Mouse (Mus musculus) megakaryocyte, embryonic 14.5 days (primary cell): ENCODE measurements at regions not wholly inside any gene's neighbourhood (a gene's known extent, or its start where the extent isn't known, plus 50 kb on each side); places are given as distances from the start of the nearest gene placed in this dataset.

Source experiments
- H3K27me3 ChIP-seq: replicated peaks from 2 replicates; pipeline ENCODE3; 2012; ENCODE audit warnings: inconsistent platforms
- H3K36me3 ChIP-seq: replicated peaks from 2 replicates; pipeline ENCODE3; 2012; ENCODE audit warnings: low read length, inconsistent platforms, mixed read lengths
- H3K4me1 ChIP-seq: 2 replicates; pipeline ENCODE4 v1.6.1; 2012; ENCODE audit warnings: inconsistent platforms
- H3K4me3 ChIP-seq: replicated peaks from 2 replicates; pipeline ENCODE3; 2012; ENCODE audit warnings: moderate library complexity, mild to moderate bottlenecking, inconsistent platforms
- H3K9me3 ChIP-seq: 2 replicates; pipeline ENCODE4 v1.6.1; 2012; ENCODE audit warnings: inconsistent platforms
- FLI1 ChIP-seq: IDR thresholded peaks from 2 replicates; pipeline ENCODE4 v1.6.1; 2012; ENCODE audit warnings: low read length, inconsistent platforms, mixed read lengths
- GATA1 ChIP-seq: IDR thresholded peaks from 3 replicates; pipeline ENCODE4 v1.6.1; 2012; ENCODE audit warnings: mixed read lengths, low read length, inconsistent platforms, borderline replicate concordance

DNA sequence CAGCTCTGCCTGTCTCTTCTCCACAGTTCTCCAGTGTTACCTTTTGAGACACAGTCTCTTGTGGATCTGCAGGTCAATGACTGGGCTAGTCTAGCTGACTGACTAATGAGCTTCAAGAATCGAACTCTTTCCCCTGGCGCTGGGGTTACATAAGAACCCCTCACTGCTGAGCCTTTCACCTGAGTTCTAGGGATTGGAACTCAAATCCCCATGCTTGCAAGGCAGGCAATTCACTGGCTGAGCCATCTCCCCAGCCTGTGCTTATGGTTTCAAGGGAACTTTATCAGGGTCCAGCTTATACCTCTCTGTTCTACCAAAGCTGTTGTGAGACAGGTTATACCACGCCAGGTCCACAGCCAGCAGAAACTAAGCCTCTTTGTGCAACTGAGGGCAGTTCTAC is 69.7 kb upstream of the Armc2 start:
- H3K4me1 ChIP-seq, result peaks cover 54% of the 10 kb centered on the region
- H3K4me3 ChIP-seq, result no peak overlapping the region
- TF ChIP-seq FLI1 (no peak), GATA1 (no peak)

DNA sequence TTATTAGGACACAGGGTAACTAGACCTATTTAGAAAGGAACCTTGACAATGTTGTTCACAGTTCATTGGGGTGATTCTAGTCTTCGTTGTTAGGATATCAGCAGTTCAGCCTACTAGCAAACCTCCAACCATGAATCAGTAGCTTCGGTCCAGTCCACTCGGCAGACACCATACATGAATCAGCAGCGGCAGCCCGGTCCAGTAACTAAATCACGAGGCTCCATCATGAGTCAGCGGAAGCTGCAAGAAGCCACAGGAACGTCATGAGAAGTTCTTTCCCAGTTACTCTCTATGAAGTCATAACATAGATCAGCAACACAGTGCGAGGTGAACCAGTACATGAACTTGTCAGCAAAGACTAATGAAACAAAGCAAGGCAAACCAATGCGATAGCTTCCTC is 68.4 kb upstream of the Armc2 start:
- peak overlapping the region; percentile 44 for H3K4me3 ChIP-seq
- H3K9me3 ChIP-seq, result peaks cover 23% of the 10 kb centered on the region
- H3K36me3 ChIP-seq, result peaks cover 17% of the 10 kb centered on the region
- TF ChIP-seq FLI1, result no peak
- no peak for TF ChIP-seq GATA1
- H3K4me1 ChIP-seq, result peaks cover 54% of the 10 kb centered on the region
- no peaks in the 10 kb centered on the region for H3K27me3 ChIP-seq

More for the DNA sequence above, 69.7 kb upstream of the Armc2 start:
- peaks cover 17% of the 10 kb centered on the region for H3K36me3 ChIP-seq
- peaks cover 23% of the 10 kb centered on the region for H3K9me3 ChIP-seq
- no peaks in the 10 kb centered on the region for H3K27me3 ChIP-seq

DNA sequence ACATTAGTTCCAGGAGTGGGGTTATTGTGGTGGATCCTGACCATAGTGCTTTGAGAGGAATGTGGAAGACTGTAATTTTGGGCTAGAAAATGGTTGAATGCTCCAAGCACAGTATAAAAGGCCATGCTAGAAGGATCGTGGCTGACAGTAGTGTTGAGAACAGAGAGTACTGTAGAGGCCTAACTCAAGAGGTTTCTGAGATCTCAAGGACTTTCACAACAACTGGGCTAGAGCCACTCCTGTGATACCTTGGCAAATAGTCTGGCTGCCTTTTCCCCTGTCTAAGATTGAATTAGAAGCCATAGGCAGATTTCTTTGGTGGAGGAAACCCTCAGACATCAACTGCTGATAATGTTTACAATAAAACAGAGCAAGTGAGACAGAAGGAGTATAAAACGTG is 67.1 kb upstream of the Armc2 start:
- H3K4me1 ChIP-seq, result peaks cover 47% of the 10 kb centered on the region
- peaks cover 23% of the 10 kb centered on the region for H3K9me3 ChIP-seq
- no peak for TF ChIP-seq FLI1
- no peak for TF ChIP-seq GATA1
- H3K36me3 ChIP-seq, result peaks cover 15% of the 10 kb centered on the region
- H3K27me3 ChIP-seq, result no peaks in the 10 kb centered on the region
- H3K4me3 ChIP-seq, result no peak overlapping the region

DNA sequence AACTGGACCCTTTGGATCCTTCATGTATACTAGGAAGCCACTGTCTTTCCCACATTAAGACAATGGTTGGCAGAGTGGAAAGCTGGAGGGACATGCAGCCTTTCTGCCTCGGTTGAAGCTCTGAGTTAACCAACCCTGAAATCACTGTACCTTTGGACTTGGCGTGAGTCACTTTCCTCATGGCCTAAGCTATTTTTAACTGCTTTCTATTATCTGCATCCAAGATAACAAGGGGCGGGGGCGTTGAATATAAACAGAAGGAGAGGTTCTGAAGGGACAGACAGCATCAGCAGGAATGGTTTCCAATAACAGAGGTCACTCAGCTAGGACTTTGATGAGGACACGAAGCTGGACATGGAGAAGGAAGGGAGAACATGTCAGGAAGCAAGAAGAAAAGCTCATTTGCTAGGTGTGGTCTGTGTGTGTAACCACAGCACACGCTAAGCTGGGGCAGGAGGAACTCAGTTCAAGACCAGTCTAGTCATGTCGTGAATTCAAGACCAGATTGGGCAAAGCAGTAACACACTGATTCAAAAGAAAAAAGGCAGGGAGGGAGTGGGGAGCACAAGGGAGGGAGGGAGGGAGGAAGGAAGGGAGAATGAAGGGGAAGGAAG is 64.1 kb upstream of the Armc2 start:
- no peak overlapping the region for H3K4me3 ChIP-seq
- H3K4me1 ChIP-seq, result peaks cover 27% of the 10 kb centered on the region
- H3K9me3 ChIP-seq, result peaks cover 22% of the 10 kb centered on the region
- H3K27me3 ChIP-seq, result no peaks in the 10 kb centered on the region
- TF ChIP-seq FLI1 (no peak), GATA1 (no peak)
- peaks cover 15% of the 10 kb centered on the region for H3K36me3 ChIP-seq

DNA sequence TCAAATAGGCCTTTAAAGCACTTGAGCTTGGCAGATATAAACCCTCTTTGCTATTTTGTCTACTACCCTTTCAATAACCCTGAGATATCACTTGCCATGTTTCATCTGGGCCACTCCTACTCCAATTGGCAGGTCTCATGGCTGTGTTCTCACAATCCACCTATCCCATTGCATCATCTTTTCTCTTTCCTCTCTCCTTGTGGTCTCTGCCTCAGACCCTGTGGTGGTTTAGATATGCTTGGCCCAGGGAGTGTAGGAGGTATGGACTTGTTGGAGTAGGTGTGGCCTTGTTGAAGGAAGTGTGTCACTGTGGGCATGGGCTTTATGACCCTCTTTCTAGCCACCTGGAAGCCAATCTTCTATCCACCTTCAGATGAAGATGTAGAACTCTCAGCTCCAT is 61.5 kb upstream of the Armc2 start:
- Histone ChIP-seq H3K4me3 (no peak overlapping the region), H3K27me3 (no peaks in the 10 kb centered on the region), H3K4me1 (peaks cover 18% of the 10 kb centered on the region), H3K36me3 (peaks cover 2% of the 10 kb centered on the region), H3K9me3 (peaks cover 5% of the 10 kb centered on the region)
- TF ChIP-seq FLI1, result no peak
- no peak for TF ChIP-seq GATA1

DNA sequence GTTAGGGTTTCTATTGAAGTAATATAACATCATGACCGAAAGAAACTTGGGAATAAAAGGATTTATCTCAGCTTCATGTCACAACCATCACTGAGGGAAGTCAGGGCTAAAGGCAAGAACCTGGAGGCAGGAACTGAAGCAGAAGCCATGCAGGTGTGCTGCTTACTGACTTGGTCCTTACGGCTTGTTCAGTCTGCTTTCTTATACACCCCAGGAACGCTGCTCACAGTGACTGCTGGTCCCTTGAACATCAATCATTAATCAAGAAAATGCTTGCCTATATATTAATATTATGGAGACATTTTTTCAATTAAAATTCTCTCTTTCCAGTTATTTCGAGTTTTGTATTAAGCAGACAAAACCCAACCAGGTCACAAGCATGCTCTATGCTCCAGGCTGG is 58.5 kb upstream of the Armc2 start:
- no peak overlapping the region for H3K4me3 ChIP-seq
- TF ChIP-seq GATA1 (no peak), FLI1 (no peak)
- H3K4me1 ChIP-seq, result peaks cover 24% of the 10 kb centered on the region
- peaks cover 2% of the 10 kb centered on the region for H3K36me3 ChIP-seq
- H3K9me3 ChIP-seq, result peaks cover 4% of the 10 kb centered on the region
- no peaks in the 10 kb centered on the region for H3K27me3 ChIP-seq

DNA sequence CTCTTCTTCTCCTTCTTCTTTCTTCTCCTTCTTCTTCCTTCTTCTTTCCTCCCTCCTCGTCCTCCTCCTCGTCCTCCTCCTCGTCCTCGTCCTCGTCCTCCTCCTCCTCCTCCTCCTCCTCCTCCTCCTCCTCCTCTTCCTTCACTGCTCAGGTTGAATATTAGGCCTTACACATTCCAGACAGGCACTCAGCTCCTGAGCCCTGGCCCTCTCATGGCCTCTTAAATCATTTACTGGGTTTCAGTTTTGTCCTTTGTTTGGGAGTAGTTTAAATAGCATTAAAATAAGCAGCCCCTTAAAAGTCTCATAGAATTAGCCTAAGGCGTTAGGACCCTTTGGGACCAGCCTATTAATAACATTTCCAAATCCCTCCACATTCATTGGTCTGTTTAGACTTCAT is 57.3 kb upstream of the Armc2 start:
- Histone ChIP-seq H3K36me3 (peaks cover 2% of the 10 kb centered on the region), H3K9me3 (peaks cover 4% of the 10 kb centered on the region), H3K4me3 (no peak overlapping the region), H3K27me3 (no peaks in the 10 kb centered on the region), H3K4me1 (peaks cover 31% of the 10 kb centered on the region)
- no peak for TF ChIP-seq FLI1
- TF ChIP-seq GATA1, result no peak

DNA sequence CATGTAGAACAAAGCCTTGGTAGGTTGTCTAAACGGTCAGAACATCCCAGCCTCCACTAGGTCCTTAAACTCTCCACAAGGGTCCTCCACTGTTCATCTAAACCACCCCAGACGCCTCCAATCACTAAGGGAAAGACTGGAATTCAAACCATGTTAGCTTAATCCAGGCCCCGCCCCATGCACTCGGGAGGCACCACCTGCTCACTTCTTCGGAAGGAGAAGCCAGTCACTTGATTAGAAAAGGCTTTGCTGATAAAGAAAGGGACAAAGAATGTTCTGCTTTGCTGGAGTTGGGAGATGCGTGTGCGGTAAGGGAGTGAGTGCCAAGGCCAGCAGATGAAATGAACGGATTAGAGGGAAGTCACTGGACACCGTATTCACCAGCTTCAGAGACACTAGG is 54.5 kb upstream of the Armc2 start:
- no peak for TF ChIP-seq GATA1
- no peak for TF ChIP-seq FLI1
- H3K27me3 ChIP-seq, result no peaks in the 10 kb centered on the region
- H3K4me3 ChIP-seq, result no peak overlapping the region
- H3K4me1 ChIP-seq, result peaks cover 53% of the 10 kb centered on the region
- peaks cover 2% of the 10 kb centered on the region for H3K36me3 ChIP-seq
- peaks cover 4% of the 10 kb centered on the region for H3K9me3 ChIP-seq

DNA sequence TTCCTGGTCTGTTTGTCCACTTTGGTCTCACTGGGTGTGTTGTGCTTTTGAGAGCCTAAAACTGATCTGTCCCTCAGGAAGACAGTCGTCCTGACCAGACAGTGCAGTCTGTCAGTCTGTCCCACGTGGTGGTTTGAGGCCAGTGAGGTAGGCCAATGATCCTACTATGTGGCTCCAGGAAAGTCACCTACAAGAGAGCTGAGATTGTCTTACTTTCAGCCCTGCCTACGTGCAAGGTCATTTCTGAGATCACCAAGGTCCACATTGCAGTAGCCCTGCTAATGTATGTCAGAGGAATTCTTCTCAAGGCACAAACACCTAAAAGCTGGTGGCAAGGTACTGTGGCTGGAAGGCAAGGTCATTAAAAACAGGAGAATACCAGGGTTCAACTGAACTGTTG is 53.9 kb upstream of the Armc2 start:
- Histone ChIP-seq H3K36me3 (peaks cover 2% of the 10 kb centered on the region), H3K4me1 (peaks cover 59% of the 10 kb centered on the region), H3K9me3 (peaks cover 4% of the 10 kb centered on the region), H3K4me3 (no peak overlapping the region), H3K27me3 (no peaks in the 10 kb centered on the region)
- TF ChIP-seq GATA1, result no peak
- TF ChIP-seq FLI1, result no peak

DNA sequence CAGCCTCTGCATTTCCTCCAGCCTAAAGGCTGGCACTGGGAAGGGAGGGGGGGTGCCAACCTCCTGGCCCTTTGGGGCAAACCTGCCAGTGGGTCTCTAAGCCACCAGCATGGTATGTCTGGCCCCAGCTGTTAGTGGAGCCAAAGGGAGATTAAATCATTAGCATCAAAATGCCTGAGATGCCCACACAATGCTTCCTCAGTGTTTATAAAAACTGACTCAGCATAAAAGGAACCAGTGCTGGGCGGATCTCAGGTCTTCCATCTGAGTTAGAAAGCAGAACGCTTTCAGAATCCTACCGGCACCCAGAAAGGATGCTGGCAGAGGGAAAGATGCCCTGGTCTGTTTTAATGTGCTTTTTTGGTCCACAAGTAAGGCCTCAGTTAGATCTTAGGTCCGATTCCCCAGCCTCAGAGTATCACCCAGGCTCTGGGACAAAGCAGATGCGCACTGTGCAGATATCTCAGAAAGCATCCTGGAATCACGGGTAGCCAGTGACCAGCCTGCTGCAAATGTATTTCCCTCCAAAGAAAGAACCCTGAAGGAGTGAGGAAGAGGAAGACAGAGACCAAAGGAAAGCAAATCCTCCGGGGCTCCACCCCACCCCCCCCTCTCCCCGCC is 53.3 kb upstream of the Armc2 start:
- H3K4me3 ChIP-seq, result no peak overlapping the region
- peaks cover 4% of the 10 kb centered on the region for H3K9me3 ChIP-seq
- no peaks in the 10 kb centered on the region for H3K27me3 ChIP-seq
- TF ChIP-seq GATA1, result no peak
- TF ChIP-seq FLI1, result no peak
- H3K4me1 ChIP-seq, result peaks cover 63% of the 10 kb centered on the region
- peaks cover 2% of the 10 kb centered on the region for H3K36me3 ChIP-seq
